Mouse (Mus musculus): ENCODE data around the gene Tbx6. TPM values are rescaled to one million over a fixed set of nuclear protein-coding genes. Genes with fewer than 3 reads are reported as not detected.

Tbx6 gene
- polyA plus RNA-seq, 1 experiment from 2014 or later: 0.64 TPM

GRCm38 (mm10) chr7:126784469-126784868 lies 3.2 kb downstream of the Tbx6 start:
- Histone ChIP-seq H3K9me3 (replicated peaks; ENCODE audit: control insufficient read depth, low read length, poor library complexity, severe bottlenecking) (no peaks in the 10 kb centered on the region), H3K4me3 (ENCODE audit: low read depth, low read length) (no peak overlapping the region), H3K4me2 (ENCODE audit: low read length) (no peak overlapping the region), H3K27ac (ENCODE audit: low read length) (no peak overlapping the region), H3K27me3 (ENCODE audit: control insufficient read depth, insufficient read depth, low read depth, low read length) (no peaks in the 10 kb centered on the region), H3K36me3 (ENCODE audit: control insufficient read depth, insufficient read depth, low read length) (peaks cover 43% of the 10 kb centered on the region), H3K9ac (ENCODE audit: low read depth, low read length) (no peak overlapping the region), H3K4me1 (ENCODE audit: control insufficient read depth, insufficient read depth, low read length) (peaks cover 12% of the 10 kb centered on the region)
- ATAC-seq: no peak
- 91% methylated on average over 7 of the region's 7 CpGs for WGBS

DNA sequence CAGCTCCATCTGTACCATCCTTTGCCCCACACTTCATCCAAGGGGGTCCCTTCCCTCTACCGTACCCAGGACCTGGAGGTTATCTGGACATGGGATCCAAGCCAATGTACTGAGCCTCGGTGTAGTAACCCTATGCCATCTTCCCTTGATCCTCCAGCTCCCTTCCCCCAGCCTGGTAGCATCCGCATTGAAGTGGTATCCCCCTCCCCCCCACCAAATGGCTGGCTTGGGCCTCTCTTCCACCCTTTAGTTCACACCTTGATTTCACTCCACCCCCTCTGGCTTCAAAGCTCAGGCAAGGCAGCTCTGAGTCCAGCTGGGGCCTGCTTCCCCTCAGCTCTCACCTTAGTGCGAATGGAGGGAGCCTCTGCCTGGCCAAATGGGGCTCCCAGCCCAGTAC lies 3.8 kb downstream of the Tbx6 start:
- Histone ChIP-seq H3K4me1 (ENCODE audit: control insufficient read depth, insufficient read depth, low read length) (peaks cover 6% of the 10 kb centered on the region), H3K36me3 (ENCODE audit: control insufficient read depth, insufficient read depth, low read length) (peaks cover 44% of the 10 kb centered on the region), H3K9me3 (replicated peaks; ENCODE audit: control insufficient read depth, low read length, poor library complexity, severe bottlenecking) (no peaks in the 10 kb centered on the region), H3K4me2 (ENCODE audit: low read length) (no peak overlapping the region), H3K27ac (ENCODE audit: low read length) (no peak overlapping the region), H3K27me3 (ENCODE audit: control insufficient read depth, insufficient read depth, low read depth, low read length) (no peaks in the 10 kb centered on the region), H3K4me3 (ENCODE audit: low read depth, low read length) (no peak overlapping the region), H3K9ac (ENCODE audit: low read depth, low read length) (no peak overlapping the region)
- 90% methylated on average over 4 of the region's 4 CpGs for WGBS
- ATAC-seq: no peak

DNA sequence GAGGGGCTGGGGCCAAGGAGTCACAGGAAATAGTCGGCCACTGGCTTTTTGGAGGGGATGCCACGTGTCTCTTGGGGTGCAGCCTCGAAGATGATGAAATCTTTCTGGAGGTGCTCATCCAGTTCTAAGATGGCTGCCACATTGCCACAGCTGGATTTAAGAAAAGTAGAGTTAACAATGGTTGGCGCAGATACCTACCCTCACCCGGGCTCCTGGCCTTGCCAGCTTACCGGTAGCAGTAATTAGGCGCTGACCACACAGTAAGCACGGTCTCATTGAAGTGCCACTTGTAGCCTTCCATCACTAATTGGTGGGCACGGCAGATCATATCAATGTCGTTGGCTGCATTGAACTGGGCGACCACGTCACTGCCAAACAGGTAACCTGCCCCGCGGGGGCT lies 4.9 kb downstream of the Tbx6 start:
- WGBS: 93% methylated on average over 14 of the region's 14 CpGs

DNA sequence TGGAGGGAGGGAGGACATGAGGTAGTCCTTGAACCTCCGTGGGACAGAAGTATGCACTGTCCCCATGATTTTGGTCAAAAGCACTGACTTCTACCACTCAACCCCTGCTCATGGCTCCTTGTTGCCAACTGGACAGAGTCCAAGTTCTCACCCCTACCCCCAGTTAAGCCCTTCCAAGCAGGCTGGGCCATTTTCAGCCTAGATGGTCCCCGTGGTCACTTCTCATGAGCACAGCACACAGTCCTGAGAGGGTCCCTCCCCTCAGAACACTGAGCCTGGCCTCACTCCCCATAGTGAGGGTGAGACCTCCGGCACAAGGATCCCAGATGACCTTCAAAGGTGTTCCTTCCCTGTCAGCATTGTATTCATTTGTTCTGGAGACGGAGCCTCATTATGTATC lies 7.9 kb downstream of the Tbx6 start:
- H3K4me2 ChIP-seq (ENCODE audit: low read length): no peak overlapping the region
- ATAC-seq: no peak
- H3K9me3 ChIP-seq (replicated peaks; ENCODE audit: control insufficient read depth, low read length, poor library complexity, severe bottlenecking): no peaks in the 10 kb centered on the region
- H3K4me3 ChIP-seq (ENCODE audit: low read depth, low read length): no peak overlapping the region
- no peak overlapping the region for H3K9ac ChIP-seq (ENCODE audit: low read depth, low read length)
- peaks cover 43% of the 10 kb centered on the region for H3K36me3 ChIP-seq (ENCODE audit: control insufficient read depth, insufficient read depth, low read length)
- H3K27ac ChIP-seq (ENCODE audit: low read length): no peak overlapping the region
- H3K4me1 ChIP-seq (ENCODE audit: control insufficient read depth, insufficient read depth, low read length): peaks cover 17% of the 10 kb centered on the region
- 88% methylated on average over 4 of the region's 4 CpGs for WGBS
- no peaks in the 10 kb centered on the region for H3K27me3 ChIP-seq (ENCODE audit: control insufficient read depth, insufficient read depth, low read depth, low read length)

More for the DNA sequence above, 4.9 kb downstream of the Tbx6 start:
- H3K9me3 ChIP-seq (replicated peaks; ENCODE audit: control insufficient read depth, low read length, poor library complexity, severe bottlenecking): no peaks in the 10 kb centered on the region
- no peak overlapping the region for H3K4me3 ChIP-seq (ENCODE audit: low read depth, low read length)
- H3K9ac ChIP-seq (ENCODE audit: low read depth, low read length): no peak overlapping the region
- ATAC-seq: no peak
- peaks cover 44% of the 10 kb centered on the region for H3K36me3 ChIP-seq (ENCODE audit: control insufficient read depth, insufficient read depth, low read length)
- no peak overlapping the region for H3K27ac ChIP-seq (ENCODE audit: low read length)
- no peaks in the 10 kb centered on the region for H3K27me3 ChIP-seq (ENCODE audit: control insufficient read depth, insufficient read depth, low read depth, low read length)
- no peak overlapping the region for H3K4me2 ChIP-seq (ENCODE audit: low read length)
- H3K4me1 ChIP-seq (ENCODE audit: control insufficient read depth, insufficient read depth, low read length): peaks cover 9% of the 10 kb centered on the region

DNA sequence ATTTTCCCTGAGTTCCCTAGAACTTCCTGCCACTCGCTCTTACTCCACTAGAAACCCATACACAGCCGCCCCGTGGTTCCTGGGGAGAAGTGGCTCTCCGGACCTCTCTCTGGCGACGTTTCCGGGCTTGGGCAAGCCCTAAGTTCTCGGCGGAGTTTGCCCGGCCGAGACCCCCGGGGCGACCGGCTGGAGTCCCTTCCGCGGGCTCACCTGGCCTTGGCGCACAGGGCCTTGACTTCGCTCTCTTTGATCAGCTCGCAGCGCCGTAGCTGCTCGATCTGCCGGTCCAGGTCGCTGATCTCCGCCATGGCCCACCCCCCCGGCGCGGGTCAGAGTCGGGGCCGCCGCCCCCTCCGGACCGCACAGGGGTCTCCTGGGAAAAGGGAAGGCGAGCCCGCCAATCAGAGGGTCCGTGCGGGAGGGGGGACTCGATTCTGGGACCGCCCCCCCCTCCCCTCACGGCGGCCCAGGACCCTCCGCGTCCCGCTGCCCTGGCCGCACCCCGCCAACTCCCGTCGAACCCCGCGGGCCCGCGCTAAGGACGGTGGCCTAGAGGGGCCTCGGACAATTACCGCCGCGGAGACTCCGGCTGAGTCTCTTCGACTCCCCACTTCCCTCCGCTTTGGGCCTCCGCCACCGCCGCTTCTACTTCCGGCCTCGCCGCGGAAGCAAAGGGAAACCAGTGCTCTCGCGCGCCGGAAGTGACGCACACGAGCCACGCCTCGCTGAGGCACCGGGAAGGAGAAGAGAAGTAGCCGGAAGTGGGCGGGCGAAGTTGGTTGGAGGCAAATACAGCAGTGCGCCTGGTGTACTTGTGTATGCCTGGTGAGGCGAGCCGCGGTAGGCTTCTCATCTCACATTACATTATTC lies 10.8 kb downstream of the Tbx6 start, which contains the start of gene Ppp4c:
TSS of gene Ppp4c (minus strand) at position 646 of the 870 bp plus-strand sequence.
- under 1% methylated on average over 67 of the region's 83 CpGs for WGBS
- Histone ChIP-seq H3K4me3 (ENCODE audit: low read depth, low read length) (peak within 1 kb of the TSS; percentile 67), H3K9ac (ENCODE audit: low read depth, low read length) (peak within 1 kb of the TSS; percentile 85), H3K36me3 (ENCODE audit: control insufficient read depth, insufficient read depth, low read length) (peaks cover 31% of the 10 kb centered on the region), H3K4me2 (ENCODE audit: low read length) (peak within 1 kb of the TSS; percentile 88), H3K27ac (ENCODE audit: low read length) (peak within 1 kb of the TSS; percentile 87), H3K4me1 (ENCODE audit: control insufficient read depth, insufficient read depth, low read length) (peaks cover 21% of the 10 kb centered on the region), H3K27me3 (ENCODE audit: control insufficient read depth, insufficient read depth, low read depth, low read length) (no peaks in the 10 kb centered on the region), H3K9me3 (replicated peaks; ENCODE audit: control insufficient read depth, low read length, poor library complexity, severe bottlenecking) (no peaks in the 10 kb centered on the region)
- ATAC-seq: peak; percentile 93

GRCm38 (mm10) chr7:126792721-126793443 lies 11.6 kb downstream of the Tbx6 start:
- H3K9ac ChIP-seq (ENCODE audit: low read depth, low read length): peak overlapping the region; percentile 71
- ATAC-seq: peak; percentile 40
- no peaks in the 10 kb centered on the region for H3K9me3 ChIP-seq (replicated peaks; ENCODE audit: control insufficient read depth, low read length, poor library complexity, severe bottlenecking)
- H3K4me2 ChIP-seq (ENCODE audit: low read length): peak overlapping the region; percentile 83
- 29% methylated on average over 11 of the region's 11 CpGs for WGBS
- no peaks in the 10 kb centered on the region for H3K27me3 ChIP-seq (ENCODE audit: control insufficient read depth, insufficient read depth, low read depth, low read length)
- peak overlapping the region; percentile 87 for H3K27ac ChIP-seq (ENCODE audit: low read length)
- H3K4me3 ChIP-seq (ENCODE audit: low read depth, low read length): peak overlapping the region; percentile 67
- H3K36me3 ChIP-seq (ENCODE audit: control insufficient read depth, insufficient read depth, low read length): peaks cover 23% of the 10 kb centered on the region
- H3K4me1 ChIP-seq (ENCODE audit: control insufficient read depth, insufficient read depth, low read length): peaks cover 29% of the 10 kb centered on the region

- no peak for ATAC-seq
- H3K27ac ChIP-seq (ENCODE audit: low read length): no peak overlapping the region
- WGBS: 78% methylated on average over 4 of the region's 4 CpGs
- no peak overlapping the region for H3K4me3 ChIP-seq (ENCODE audit: low read depth, low read length)
- peaks cover 34% of the 10 kb centered on the region for H3K4me1 ChIP-seq (ENCODE audit: control insufficient read depth, insufficient read depth, low read length)
- no peak overlapping the region for H3K4me2 ChIP-seq (ENCODE audit: low read length)
- no peaks in the 10 kb centered on the region for H3K27me3 ChIP-seq (ENCODE audit: control insufficient read depth, insufficient read depth, low read depth, low read length)
- no peaks in the 10 kb centered on the region for H3K9me3 ChIP-seq (replicated peaks; ENCODE audit: control insufficient read depth, low read length, poor library complexity, severe bottlenecking)
- H3K36me3 ChIP-seq (ENCODE audit: control insufficient read depth, insufficient read depth, low read length): peaks cover 17% of the 10 kb centered on the region
- no peak overlapping the region for H3K9ac ChIP-seq (ENCODE audit: low read depth, low read length)
Observed at GRCm38 (mm10) chr7:126793456-126794270, 12.4 kb downstream of the Tbx6 start.

GRCm38 (mm10) chr7:126794271-126794605 lies 13.0 kb downstream of the Tbx6 start:
- Histone ChIP-seq H3K27ac (ENCODE audit: low read length) (no peak overlapping the region), H3K27me3 (ENCODE audit: control insufficient read depth, insufficient read depth, low read depth, low read length) (no peaks in the 10 kb centered on the region), H3K4me1 (ENCODE audit: control insufficient read depth, insufficient read depth, low read length) (peaks cover 34% of the 10 kb centered on the region), H3K9me3 (replicated peaks; ENCODE audit: control insufficient read depth, low read length, poor library complexity, severe bottlenecking) (no peaks in the 10 kb centered on the region), H3K4me3 (ENCODE audit: low read depth, low read length) (no peak overlapping the region), H3K9ac (ENCODE audit: low read depth, low read length) (no peak overlapping the region), H3K4me2 (ENCODE audit: low read length) (no peak overlapping the region), H3K36me3 (ENCODE audit: control insufficient read depth, insufficient read depth, low read length) (peaks cover 12% of the 10 kb centered on the region)
- 76% methylated on average over 4 of the region's 4 CpGs for WGBS
- no peak for ATAC-seq
